Mouse (Mus musculus): ENCODE measurements around the gene Nutm1.

DNA sequence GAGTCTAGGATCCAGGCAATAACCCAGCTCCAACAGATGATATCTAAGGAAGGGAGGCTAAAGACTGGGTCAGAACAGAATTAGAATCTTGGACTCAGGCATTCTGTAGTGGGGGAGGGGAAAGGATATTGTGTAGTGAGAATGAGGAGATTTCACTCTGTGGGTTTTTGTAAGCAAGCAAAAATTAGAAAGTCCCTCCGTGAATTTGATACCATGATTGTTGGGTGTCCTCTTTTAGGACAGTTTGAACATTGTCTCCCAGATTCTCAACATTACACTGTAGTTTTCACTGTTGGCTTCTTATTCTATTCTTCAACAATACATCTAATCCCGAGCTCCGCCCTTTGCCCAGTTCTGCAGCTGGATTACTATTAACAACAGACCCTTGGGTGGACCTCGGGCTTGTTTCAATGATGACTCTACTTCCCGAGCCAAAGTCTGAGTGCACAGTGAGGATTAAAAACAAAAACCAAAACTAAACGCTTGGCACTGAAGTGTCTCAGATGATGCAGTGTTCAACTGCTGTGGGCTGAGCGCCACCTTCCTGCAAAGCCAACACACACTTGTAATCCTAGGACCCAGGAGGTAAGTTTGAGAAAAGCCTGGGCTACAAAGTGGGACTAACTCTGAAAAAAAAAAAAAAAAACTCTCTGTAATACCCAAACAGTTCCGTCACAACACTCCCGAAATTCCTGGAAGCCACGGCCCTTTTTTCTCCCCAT lies at the start of gene Nutm1:
- TF ChIP-seq CTCF (IDR thresholded peaks at IDR 0.05; ENCODE audit: borderline replicate concordance, extremely low read depth, insufficient read depth, insufficient read length) (no peak), POLR2A (IDR thresholded peaks at IDR 0.05; ENCODE audit: borderline replicate concordance, extremely low read depth, insufficient read depth, insufficient read length, poor library complexity, severe bottlenecking) (no peak)

Measured in brain, embryonic 14.5 days (tissue).